Mouse (Mus musculus) CH12.LX (cell line): Measurements from ENCODE around the gene Klk1b5. TPM values are rescaled to one million over a fixed set of nuclear protein-coding genes. Genes with fewer than 3 reads are reported as not detected.

Experiments used
- DNase-seq: peaks from one replicate; pipeline ENCODE4 v3.0.0-alpha.2; 2013; ENCODE audit errors: extremely low read depth
- H3K27ac ChIP-seq: 2 replicates; pipeline ENCODE4 v1.5.1; 2012; ENCODE audit warnings: low read depth, mild to moderate bottlenecking, control low read depth, moderate library complexity; ENCODE audit not compliant: insufficient read depth
- H3K27me3 ChIP-seq: replicated peaks from 2 replicates; pipeline ENCODE3; 2012; ENCODE audit warnings: inconsistent platforms
- H3K36me3 ChIP-seq, 2 experiments: replicated peaks in 1 of 2; 2 replicates each; pipeline versions ENCODE3 to v1.6.1; 2012; ENCODE audit warnings: inconsistent platforms in 1 of 2, low read length in 1 of 2, mild to moderate bottlenecking in 1 of 2, mixed read lengths in 1 of 2, moderate library complexity in 1 of 2; ENCODE audit not compliant: control insufficient read depth in 1 of 2, insufficient read depth in 1 of 2
- H3K4me1 ChIP-seq, 2 experiments: 2 replicates each; pipeline ENCODE4 v1.6.1; 2012; ENCODE audit warnings: inconsistent platforms in 1 of 2, moderate library complexity in 1 of 2; ENCODE audit not compliant: insufficient read depth in 2 of 2, control insufficient read depth in 1 of 2
- H3K4me2 ChIP-seq: 2 replicates; pipeline ENCODE4 v1.6.1; 2012; ENCODE audit warnings: low read depth, mild to moderate bottlenecking, control low read depth; ENCODE audit not compliant: poor library complexity, insufficient read depth, severe bottlenecking
- H3K4me3 ChIP-seq, 3 experiments: fragments of 150-350 bp in 1 of 3; sonication (generic) in 1 of 3; replicated peaks in 1 of 3; 2 replicates each; pipeline versions ENCODE3 to v1.5.1; 2011 to 2012; ENCODE audit warnings: low read depth in 2 of 3, low read length in 2 of 3, mild to moderate bottlenecking in 2 of 3, moderate library complexity in 2 of 3, control low read depth in 1 of 3, improper control_type of control experiment in 1 of 3, inconsistent platforms in 1 of 3, mixed read lengths in 1 of 3; ENCODE audit not compliant: poor library complexity in 1 of 3
- H3K79me2 ChIP-seq: replicated peaks from 2 replicates; pipeline ENCODE4 v1.6.1; 2012; ENCODE audit warnings: mild to moderate bottlenecking, moderate library complexity; ENCODE audit not compliant: control insufficient read depth, poor library complexity, insufficient read depth, severe bottlenecking; ENCODE audit errors: extremely low read depth
- H3K9ac ChIP-seq: 2 replicates; pipeline ENCODE4 v1.6.1; 2012; ENCODE audit warnings: low read depth, mild to moderate bottlenecking, control low read depth, moderate library complexity; ENCODE audit not compliant: insufficient read depth
- H3K9me3 ChIP-seq: replicated peaks from 2 replicates; pipeline ENCODE3; 2012; ENCODE audit warnings: low read length, inconsistent platforms, mixed read lengths
- CHD1 ChIP-seq: IDR thresholded peaks from 2 replicates; pipeline ENCODE4 v1.6.1; 2012; ENCODE audit warnings: low read depth, low read length, improper control_type of control experiment, inconsistent platforms
- CHD2 ChIP-seq: IDR thresholded peaks from 2 replicates; pipeline ENCODE4 v1.6.1; 2011; ENCODE audit warnings: low read length, improper control_type of control experiment
- CTCF ChIP-seq, 2 experiments: IDR thresholded peaks in 1 of 2; conservative IDR thresholded peaks in 1 of 2; 2 replicates each; pipeline ENCODE4 v1.5.1; 2011 to 2012; ENCODE audit warnings: low read depth in 2 of 2, low read length in 2 of 2, improper control_type of control experiment in 1 of 2, inconsistent platforms in 1 of 2, mild to moderate bottlenecking in 1 of 2, moderate library complexity in 1 of 2
- IRF4 ChIP-seq: IDR thresholded peaks from 2 replicates; pipeline ENCODE4 v1.6.1; 2014; ENCODE audit warnings: low read depth, mild to moderate bottlenecking, inconsistent platforms, low read length, improper control_type of control experiment
- JUND ChIP-seq: conservative IDR thresholded peaks from 2 replicates; pipeline ENCODE4 v1.6.1; 2011; ENCODE audit warnings: low read depth, low read length, improper control_type of control experiment
- KAT2A ChIP-seq: IDR thresholded peaks from 2 replicates; pipeline ENCODE4 v1.6.1; 2012; ENCODE audit warnings: low read length, improper control_type of control experiment, inconsistent platforms; ENCODE audit not compliant: insufficient replicate concordance
- MYC ChIP-seq: IDR thresholded peaks from 2 replicates; pipeline ENCODE4 v1.6.1; 2011; ENCODE audit warnings: low read depth, mild to moderate bottlenecking, improper control_type of control experiment, low read length
- POLR2A ChIP-seq: IDR thresholded peaks from 2 replicates; pipeline ENCODE4 v1.6.1; 2011; ENCODE audit warnings: low read depth, mild to moderate bottlenecking, improper control_type of control experiment, low read length
- RCOR1 ChIP-seq: conservative IDR thresholded peaks from 2 replicates; pipeline ENCODE4 v1.6.1; 2012; ENCODE audit warnings: low read depth, mild to moderate bottlenecking, inconsistent platforms, low read length, improper control_type of control experiment
- SIN3A ChIP-seq: IDR thresholded peaks from 2 replicates; pipeline ENCODE4 v1.6.1; 2012; ENCODE audit warnings: low read length, improper control_type of control experiment, inconsistent platforms
- ZC3H11A ChIP-seq: IDR thresholded peaks from 2 replicates; pipeline ENCODE4 v1.6.1; 2012; ENCODE audit warnings: low read depth, mild to moderate bottlenecking, inconsistent platforms, low read length, improper control_type of control experiment
- ZMIZ1 ChIP-seq: IDR thresholded peaks from 2 replicates; pipeline ENCODE4 v1.6.1; 2012; ENCODE audit warnings: low read depth, mild to moderate bottlenecking, inconsistent platforms, low read length, improper control_type of control experiment
- dilution Hi-C: fragments of 300-500 bp; cut with MboI; formaldehyde crosslinking; loops from 2 replicates; pipeline ENCODE4 v1.14.3; 2020; ENCODE audit warnings: low sequenced_read_pairs; ENCODE audit not compliant: extremely low pct_unique_long_range_greater_than_20kb, extremely low pct_ligation_motif_present
- in situ Hi-C: fragments of 300-500 bp; cut with MboI; formaldehyde crosslinking; loops from 3 replicates; pipeline ENCODE4 v1.14.3; 2019; ENCODE audit warnings: low sequenced_read_pairs, low pct_ligation_motif_present, low pct_unique_long_range_greater_than_20kb, mixed read lengths
- polyA plus RNA-seq: library from polyadenylated mRNA; unstranded; fragments of >175 nt; gene quantifications from 2 replicates; pipeline ENCODE4 v1.2.1, GENCODE M21; 2012; ENCODE audit warnings: low read depth; ENCODE audit not compliant: insufficient read length
- total RNA-seq, 2 experiments: library from RNA; depleted of rRNA; stranded (reverse); fragments of 300-350 nt in 1 of 2; fragments of >200 nt in 1 of 2; gene quantifications; 2 replicates each; pipeline ENCODE4 v1.2.3; 2012 to 2014

Gene Klk1b5
- total and polyA plus RNA-seq, 3 experiments, result not detected

DNA sequence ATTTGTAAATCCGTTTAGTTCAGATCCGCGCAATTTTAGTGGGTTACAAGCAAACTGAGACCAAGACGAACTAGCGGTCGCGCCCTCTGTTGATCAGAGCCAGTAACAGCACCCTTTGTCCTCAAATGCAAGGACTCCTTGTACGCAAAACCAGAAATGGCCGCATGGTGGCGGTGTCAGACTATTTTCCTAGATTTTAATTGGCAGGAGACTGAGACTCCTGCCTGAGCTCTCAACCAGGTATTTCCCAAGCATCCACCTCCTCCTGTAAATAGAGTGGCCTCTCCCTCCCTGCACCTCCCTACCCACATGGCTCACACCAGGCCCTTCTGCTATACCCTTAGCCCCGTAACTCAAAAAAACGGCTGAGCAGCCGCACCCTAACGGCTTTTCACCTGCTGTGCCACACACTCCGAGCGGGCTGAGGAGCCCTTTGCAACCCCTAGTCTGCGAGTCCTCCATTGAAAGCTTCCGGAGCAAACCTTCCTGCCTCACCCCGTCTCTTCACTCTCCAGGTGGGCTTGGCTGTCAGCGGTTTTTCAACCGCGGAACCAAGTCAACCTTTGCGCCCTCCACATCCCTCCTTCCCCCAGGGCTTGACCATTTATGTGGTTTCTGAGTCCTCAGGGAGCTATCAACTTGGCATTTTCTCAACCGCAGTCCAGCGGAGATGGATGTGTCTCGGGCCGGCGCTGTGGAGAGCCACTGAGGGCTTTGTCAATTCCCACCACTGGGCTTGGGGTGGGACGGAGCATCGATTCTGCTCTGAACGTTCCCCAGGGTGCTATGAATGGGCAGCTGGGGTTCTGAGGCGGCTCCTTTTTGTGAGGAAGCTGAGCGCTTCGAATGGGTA, 47.3 kb downstream of the Klk1b5 start (continued):
- TF ChIP-seq IRF4, result peak; percentile 30; the same call in 1 of the 2 replicates
- TF ChIP-seq, all 38 proteins: peak for 19

DNA sequence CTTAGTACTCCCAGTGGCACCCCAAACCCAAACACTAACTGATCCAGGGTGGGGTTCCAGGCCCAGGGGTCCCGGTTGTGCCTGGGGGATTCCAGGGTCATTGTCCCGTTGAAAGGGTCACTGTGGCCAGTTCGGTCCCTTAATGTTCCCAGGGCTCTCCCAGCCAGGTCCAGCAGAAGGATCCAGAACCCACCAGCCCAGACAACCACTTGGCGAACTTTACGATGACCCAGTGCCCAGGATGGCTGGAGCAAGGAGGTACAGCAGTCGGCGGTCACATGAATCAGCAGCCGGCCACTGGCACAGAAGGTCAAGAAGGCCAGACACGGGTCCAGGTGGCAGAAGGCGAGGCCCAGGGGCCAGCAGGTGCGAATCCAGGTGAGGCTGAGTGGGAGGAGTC, 52.4 kb downstream of the Klk1b5 start:
- DNase-seq, result no peak
- dilution Hi-C loops, result no loop called here
- Histone ChIP-seq H3K36me3 (no peaks in the 10 kb centered on the region), H3K79me2 (no peaks in the 10 kb centered on the region), H3K9ac (no peak overlapping the region), H3K4me3 (no peak overlapping the region), H3K4me1 (peaks cover 0 to 4% of the 10 kb centered on the region in 2 experiments; a peak in 2 of 4 replicates), H3K27me3 (peaks cover 39% of the 10 kb centered on the region), H3K4me2 (no peak overlapping the region), H3K27ac (no peak overlapping the region), H3K9me3 (no peaks in the 10 kb centered on the region)
- in situ Hi-C loops, result loop anchor here (10.0 kb wide), 2 partner anchors 227 to 377 kb away; partner anchors contain the start of genes Emc10 and Fam71e1
- TF ChIP-seq IRF4, result no peak
- TF ChIP-seq MYC, result no peak
- TF ChIP-seq CTCF (conservative IDR thresholded peaks at IDR 0.05 in 1 of 2, IDR thresholded peaks at IDR 0.05 in 1 of 2; ENCODE audit: low read depth in 2 of 2, low read length in 2 of 2), result no peak
- TF ChIP-seq ZC3H11A, result no peak
- no peak for TF ChIP-seq JUND
- no peak for TF ChIP-seq ZMIZ1
- TF ChIP-seq KAT2A, result no peak
- TF ChIP-seq POLR2A, result no peak
- TF ChIP-seq CHD2, result no peak
- no peak for TF ChIP-seq RCOR1
- no peak for TF ChIP-seq CHD1

DNA sequence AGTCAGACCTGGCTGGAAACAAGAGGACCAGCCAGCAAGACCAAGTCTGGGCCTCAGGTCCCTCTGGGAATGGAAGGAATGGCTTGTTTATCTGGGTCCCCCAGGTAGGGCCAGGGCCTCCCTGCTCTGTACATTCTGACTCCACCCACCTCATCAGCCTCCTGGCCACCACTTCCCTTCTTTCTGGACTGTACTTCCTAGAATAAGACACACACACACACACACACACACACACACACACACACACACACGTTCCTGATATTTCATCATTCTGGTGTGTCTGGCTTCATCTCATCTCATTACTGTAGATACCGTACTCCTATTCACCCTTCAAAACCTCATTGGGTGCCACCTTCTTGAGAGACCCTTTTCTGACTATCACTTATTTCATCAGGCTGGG, 53.7 kb downstream of the Klk1b5 start:
- Histone ChIP-seq H3K9ac (no peak overlapping the region), H3K27ac (no peak overlapping the region), H3K4me3 (no peak overlapping the region), H3K9me3 (no peaks in the 10 kb centered on the region), H3K4me1 (no peaks in the 10 kb centered on the region; a peak in 1 of 4 replicates), H3K27me3 (peaks cover 35% of the 10 kb centered on the region), H3K4me2 (no peak overlapping the region), H3K36me3 (no peaks in the 10 kb centered on the region), H3K79me2 (no peaks in the 10 kb centered on the region)
- DNase-seq, result no peak
- dilution Hi-C loops, result no loop called here
- in situ Hi-C loops, result loop anchor here (10.0 kb wide), 2 partner anchors 225 to 375 kb away; partner anchors contain the start of genes Emc10 and Fam71e1
- TF ChIP-seq SIN3A, result no peak
- TF ChIP-seq MYC, result no peak

Other genes starting within 250 kb of the Klk1b5 start
Only the 20 nearest of the 23 such genes appear.
- not detected in 2 replicates for gene Klk1b11, start 220.1 kb upstream of the Klk1b5 start, total RNA-seq (2012; rRNA removed)
- not detected in 2 replicates for gene Klk1b11, start 220.1 kb upstream of the Klk1b5 start, total RNA-seq (2014; rRNA removed)
- gene Klk1b11, start 220.1 kb upstream of the Klk1b5 start, polyA plus RNA-seq, result not detected in 2 replicates
- not detected in 2 replicates for gene Klk1b26, start 203.8 kb upstream of the Klk1b5 start, total RNA-seq (2012; rRNA removed)
- not detected in 2 replicates for gene Klk1b26, start 203.8 kb upstream of the Klk1b5 start, total RNA-seq (2014; rRNA removed)
- gene Klk1b26, start 203.8 kb upstream of the Klk1b5 start, polyA plus RNA-seq, result not detected in 2 replicates
- 0.29 TPM in 1 of 2 replicates, not detected in the other for gene Klk1b27, start 163.7 kb upstream of the Klk1b5 start, total RNA-seq (2012; rRNA removed)
- gene Klk1b27, start 163.7 kb upstream of the Klk1b5 start, total RNA-seq (2014; rRNA removed), result 0.69 and 0.75 TPM in 2 replicates
- gene Klk1b27, start 163.7 kb upstream of the Klk1b5 start, polyA plus RNA-seq, result not detected in 2 replicates
- gene Klk1b21, start 113.6 kb upstream of the Klk1b5 start, total RNA-seq (2012; rRNA removed), result not detected in 2 replicates
- gene Klk1b21, start 113.6 kb upstream of the Klk1b5 start, total RNA-seq (2014; rRNA removed), result not detected in 2 replicates
- gene Klk1b21, start 113.6 kb upstream of the Klk1b5 start, polyA plus RNA-seq, result not detected in 2 replicates
- not detected in 2 replicates for gene Klk1b22, start 103.3 kb upstream of the Klk1b5 start, total RNA-seq (2012; rRNA removed)
- gene Klk1b22, start 103.3 kb upstream of the Klk1b5 start, total RNA-seq (2014; rRNA removed), result not detected in 2 replicates
- gene Klk1b22, start 103.3 kb upstream of the Klk1b5 start, polyA plus RNA-seq, result not detected in 2 replicates
- gene Klk1b16, start 79.2 kb upstream of the Klk1b5 start, total RNA-seq (2012; rRNA removed), result not detected in 2 replicates
- gene Klk1b16, start 79.2 kb upstream of the Klk1b5 start, total RNA-seq (2014; rRNA removed), result not detected in 2 replicates
- gene Klk1b16, start 79.2 kb upstream of the Klk1b5 start, polyA plus RNA-seq, result not detected in 2 replicates
- gene Klk1b24, start 27.7 kb upstream of the Klk1b5 start, total RNA-seq (2012; rRNA removed), result not detected in 2 replicates
- not detected in 2 replicates for gene Klk1b24, start 27.7 kb upstream of the Klk1b5 start, total RNA-seq (2014; rRNA removed)
- gene Klk1b24, start 27.7 kb upstream of the Klk1b5 start, polyA plus RNA-seq, result not detected in 2 replicates
- not detected in 2 replicates for gene Klk1b3, start 17.8 kb upstream of the Klk1b5 start, total RNA-seq (2012; rRNA removed)
- not detected in 2 replicates for gene Klk1b3, start 17.8 kb upstream of the Klk1b5 start, total RNA-seq (2014; rRNA removed)
- gene Klk1b3, start 17.8 kb upstream of the Klk1b5 start, polyA plus RNA-seq, result not detected in 2 replicates
- not detected in 2 replicates for gene Klk1b4, start 8.5 kb upstream of the Klk1b5 start, total RNA-seq (2012; rRNA removed)
- not detected in 2 replicates for gene Klk1b4, start 8.5 kb upstream of the Klk1b5 start, total RNA-seq (2014; rRNA removed)
- gene Klk1b4, start 8.5 kb upstream of the Klk1b5 start, polyA plus RNA-seq, result not detected in 2 replicates
- not detected in 2 replicates for gene Klk1, start 9.4 kb downstream of the Klk1b5 start, total RNA-seq (2012; rRNA removed)
- 0.27 TPM in 1 of 2 replicates, not detected in the other for gene Klk1, start 9.4 kb downstream of the Klk1b5 start, total RNA-seq (2014; rRNA removed)
- not detected in 2 replicates for gene Klk1, start 9.4 kb downstream of the Klk1b5 start, polyA plus RNA-seq
- not detected in 2 replicates for gene Gm36864, start 20.2 kb downstream of the Klk1b5 start, total RNA-seq (2012; rRNA removed)
- gene Gm36864, start 20.2 kb downstream of the Klk1b5 start, total RNA-seq (2014; rRNA removed), result not detected in 2 replicates
- gene Gm36864, start 20.2 kb downstream of the Klk1b5 start, polyA plus RNA-seq, result 0.16 TPM in 1 of 2 replicates, not detected in the other
- gene 1700028J19Rik, start 30.8 kb downstream of the Klk1b5 start, total RNA-seq (2012; rRNA removed), result 0.25 and 0.38 TPM in 2 replicates
- gene 1700028J19Rik, start 30.8 kb downstream of the Klk1b5 start, total RNA-seq (2014; rRNA removed), result 0.36 and 0.44 TPM in 2 replicates
- gene 1700028J19Rik, start 30.8 kb downstream of the Klk1b5 start, polyA plus RNA-seq, result 0.60 and 0.86 TPM in 2 replicates
- gene 2410002F23Rik, start 30.8 kb downstream of the Klk1b5 start, total RNA-seq (2012; rRNA removed), result 44.4 and 64.0 TPM in 2 replicates
- gene 2410002F23Rik, start 30.8 kb downstream of the Klk1b5 start, total RNA-seq (2014; rRNA removed), result 67.0 and 69.6 TPM in 2 replicates
- 91.0 and 96.1 TPM in 2 replicates for gene 2410002F23Rik, start 30.8 kb downstream of the Klk1b5 start, polyA plus RNA-seq
- gene Acp4, start 41.4 kb downstream of the Klk1b5 start, total RNA-seq (2012; rRNA removed), result 0.08 TPM in 1 of 2 replicates, not detected in the other
- gene Acp4, start 41.4 kb downstream of the Klk1b5 start, total RNA-seq (2014; rRNA removed), result not detected in 2 replicates
- gene Acp4, start 41.4 kb downstream of the Klk1b5 start, polyA plus RNA-seq, result 0.33 and 0.57 TPM in 2 replicates
- not detected in 2 replicates for gene Gm15517, start 45.5 kb downstream of the Klk1b5 start, total RNA-seq (2012; rRNA removed)
- gene Gm15517, start 45.5 kb downstream of the Klk1b5 start, total RNA-seq (2014; rRNA removed), result not detected in 2 replicates
- not detected in 2 replicates for gene Gm15517, start 45.5 kb downstream of the Klk1b5 start, polyA plus RNA-seq
- 0.89 and 0.97 TPM in 2 replicates for gene Clec11a, start 91.0 kb downstream of the Klk1b5 start, total RNA-seq (2012; rRNA removed)
- 0.46 and 0.69 TPM in 2 replicates for gene Clec11a, start 91.0 kb downstream of the Klk1b5 start, total RNA-seq (2014; rRNA removed)
- gene Clec11a, start 91.0 kb downstream of the Klk1b5 start, polyA plus RNA-seq, result 0.38 and 0.53 TPM in 2 replicates
- gene Shank1, start 94.3 kb downstream of the Klk1b5 start, total RNA-seq (2012; rRNA removed), result under 0.01 and 0.04 TPM in 2 replicates
- not detected in 2 replicates for gene Shank1, start 94.3 kb downstream of the Klk1b5 start, total RNA-seq (2014; rRNA removed)
- gene Shank1, start 94.3 kb downstream of the Klk1b5 start, polyA plus RNA-seq, result 0.07 and 0.12 TPM in 2 replicates
- gene Syt3, start 168.2 kb downstream of the Klk1b5 start, total RNA-seq (2012; rRNA removed), result 0.08 and 0.17 TPM in 2 replicates
- 0.11 TPM in 1 of 2 replicates, not detected in the other for gene Syt3, start 168.2 kb downstream of the Klk1b5 start, total RNA-seq (2014; rRNA removed)
- gene Syt3, start 168.2 kb downstream of the Klk1b5 start, polyA plus RNA-seq, result 0.30 TPM in 1 of 2 replicates, not detected in the other
- gene 1700008O03Rik, start 169.9 kb downstream of the Klk1b5 start, total RNA-seq (2012; rRNA removed), result 0.17 and 0.81 TPM in 2 replicates
- not detected in 2 replicates for gene 1700008O03Rik, start 169.9 kb downstream of the Klk1b5 start, total RNA-seq (2014; rRNA removed)
- gene 1700008O03Rik, start 169.9 kb downstream of the Klk1b5 start, polyA plus RNA-seq, result 0.74 and 1.7 TPM in 2 replicates
- gene Lrrc4b, start 213.1 kb downstream of the Klk1b5 start, total RNA-seq (2012; rRNA removed), result 0.04 TPM in 1 of 2 replicates, not detected in the other
- gene Lrrc4b, start 213.1 kb downstream of the Klk1b5 start, total RNA-seq (2014; rRNA removed), result not detected in 2 replicates
- gene Lrrc4b, start 213.1 kb downstream of the Klk1b5 start, polyA plus RNA-seq, result not detected in 2 replicates